In genomic region chr1:90913231-90913630, GRCm38 (mm10) we compare ENCODE assay signal across 28 mouse cellular contexts. TPM values are rescaled to one million over a fixed set of nuclear protein-coding genes. Genes with fewer than 3 reads are reported as not detected.
A peak's percentile ranks its signal among the peaks of the same experiment; 100 is the strongest.
DNase-seq lines count a peak whose midpoint lies in the region; ATAC-seq and TF ChIP-seq lines count a peak whose summit lies in the region.
"Had no signal": no experiment of that assay in that cellular context is flagged by ENCODE, and none has a peak within 500 bp of the region (broad histone marks: within the 10 kb centered on the region; RNA-seq: fewer than 3 reads in every experiment).

No protein-coding gene starts in this region.

- H3K4me3 ChIP-seq in hindbrain, postnatal 0 days (ENCODE audit: low read length): no peak overlapping the region
- H3K4me3 ChIP-seq in hindbrain, embryonic 11.5 days (ENCODE audit: low read depth, low read length): no peak overlapping the region
- no peak overlapping the region for H3K4me3 ChIP-seq in midbrain, postnatal 0 days (ENCODE audit: low read depth, low read length)
- no peak overlapping the region for H3K4me3 ChIP-seq in midbrain, embryonic 13.5 days (replicated peaks)
- H3K4me3 ChIP-seq: embryonic facial prominence, embryonic 10.5 days; embryonic facial prominence, embryonic 12.5 days; forebrain, embryonic 13.5 days; forebrain, embryonic 15.5 days had no signal

- H3K27ac ChIP-seq in hindbrain, postnatal 0 days: no peak overlapping the region
- H3K27ac ChIP-seq in hindbrain, embryonic 11.5 days (ENCODE audit: low read depth, low read length): no peak overlapping the region
- no peak overlapping the region for H3K27ac ChIP-seq in midbrain, postnatal 0 days (ENCODE audit: low read depth, low read length)
- H3K27ac ChIP-seq in midbrain, embryonic 13.5 days: no peak overlapping the region
- H3K27ac ChIP-seq: embryonic facial prominence, embryonic 10.5 days; embryonic facial prominence, embryonic 12.5 days; forebrain, embryonic 13.5 days; forebrain, embryonic 15.5 days had no signal

- ATAC-seq in hindbrain, postnatal 0 days: peak; percentile 21; the same call in 1 of the 2 replicates
- ATAC-seq in hindbrain, embryonic 11.5 days (ENCODE audit: low FRiP score): no peak
- ATAC-seq in midbrain, postnatal 0 days (ENCODE audit: low FRiP score): no peak
- no peak for ATAC-seq in midbrain, embryonic 13.5 days
- ATAC-seq: activated CD4-positive, CD25-positive, alpha-beta regulatory T cell, adult 4 months; CD4-positive, CD25-positive, alpha-beta regulatory T cell, adult 4 months; forebrain, embryonic 13.5 days; forebrain, embryonic 15.5 days; forebrain, postnatal 0 days; Patski had no signal

- H3K36me3 ChIP-seq in hindbrain, postnatal 0 days (ENCODE audit: insufficient read depth, low read length): no peaks in the 10 kb centered on the region
- no peaks in the 10 kb centered on the region for H3K36me3 ChIP-seq in hindbrain, embryonic 11.5 days (ENCODE audit: control insufficient read depth, insufficient read depth, low read length)
- H3K36me3 ChIP-seq in midbrain, postnatal 0 days (ENCODE audit: insufficient read depth, low read length): no peaks in the 10 kb centered on the region
- H3K36me3 ChIP-seq in midbrain, embryonic 13.5 days: no peaks in the 10 kb centered on the region
- H3K36me3 ChIP-seq: embryonic facial prominence, embryonic 10.5 days; embryonic facial prominence, embryonic 12.5 days; forebrain, embryonic 15.5 days; G1E had no signal

- 36% methylated on average over 6 of the region's 6 CpGs for WGBS in hindbrain, postnatal 0 days
- WGBS in hindbrain, embryonic 11.5 days: 80% methylated on average over 6 of the region's 6 CpGs
- 63% methylated on average over 6 of the region's 6 CpGs for WGBS in midbrain, postnatal 0 days
- WGBS in midbrain, embryonic 13.5 days: 73% methylated on average over 6 of the region's 6 CpGs

- no peak overlapping the region for H3K4me2 ChIP-seq in hindbrain, postnatal 0 days (ENCODE audit: low read depth, low read length)
- no peak overlapping the region for H3K4me2 ChIP-seq in hindbrain, embryonic 11.5 days (replicated peaks; ENCODE audit: low read depth, low read length)
- H3K4me2 ChIP-seq in midbrain, postnatal 0 days (ENCODE audit: low read depth, low read length, poor library complexity, severe bottlenecking): no peak overlapping the region
- no peak overlapping the region for H3K4me2 ChIP-seq in midbrain, embryonic 13.5 days (replicated peaks)
- H3K4me2 ChIP-seq: embryonic facial prominence, embryonic 12.5 days; forebrain, embryonic 13.5 days; forebrain, embryonic 15.5 days had no signal

- H3K9me3 ChIP-seq in hindbrain, postnatal 0 days (ENCODE audit: low read length): no peaks in the 10 kb centered on the region
- no peaks in the 10 kb centered on the region for H3K9me3 ChIP-seq in hindbrain, embryonic 11.5 days (ENCODE audit: control insufficient read depth, low read length)
- no peaks in the 10 kb centered on the region for H3K9me3 ChIP-seq in midbrain, postnatal 0 days (ENCODE audit: low read length)
- H3K9me3 ChIP-seq in midbrain, embryonic 13.5 days: no peaks in the 10 kb centered on the region
- H3K9me3 ChIP-seq: embryonic facial prominence, embryonic 10.5 days; embryonic facial prominence, embryonic 12.5 days; forebrain, embryonic 13.5 days; forebrain, embryonic 15.5 days had no signal

- no peak overlapping the region for H3K9ac ChIP-seq in hindbrain, postnatal 0 days (replicated peaks; ENCODE audit: low read length)
- H3K9ac ChIP-seq in hindbrain, embryonic 11.5 days (ENCODE audit: low read depth, low read length): no peak overlapping the region
- no peak overlapping the region for H3K9ac ChIP-seq in midbrain, postnatal 0 days (replicated peaks; ENCODE audit: low read length, poor library complexity, severe bottlenecking)
- H3K9ac ChIP-seq in midbrain, embryonic 13.5 days (replicated peaks): no peak overlapping the region
- H3K9ac ChIP-seq: embryonic facial prominence, embryonic 12.5 days; forebrain, embryonic 13.5 days; forebrain, embryonic 15.5 days; forebrain, postnatal 0 days had no signal

- no peak for TF ChIP-seq CTCF in hindbrain, postnatal 0 days (IDR thresholded peaks at IDR 0.05; ENCODE audit: low read depth)
- TF ChIP-seq CTCF in midbrain, postnatal 0 days (IDR thresholded peaks at IDR 0.05): no peak

- DNase-seq in cerebellum, postnatal 10 days: peak; percentile 53 to 72
- DNase-seq in cerebellum, postnatal 14 days: no peak
- peak; percentile 38 for DNase-seq in hindbrain, postnatal 0 days (ENCODE audit: low spot score)
- DNase-seq in hindbrain, embryonic 11.5 days (ENCODE audit: low spot score): no peak
- peak; percentile 44 for DNase-seq in midbrain, postnatal 0 days (ENCODE audit: low spot score)
- DNase-seq: adrenal gland, adult 8-10 months; adrenal gland, postnatal 14 days; adrenal gland, postnatal 36 days; B cell, adult 2 months; cerebellum, adult 11-12 months; cerebellum, adult 2 months; cerebellum, adult 9-10 months; cerebellum, postnatal 25 days; forebrain, postnatal 0 days had no signal

- H3K27me3 ChIP-seq in hindbrain, postnatal 0 days (ENCODE audit: insufficient read depth, low read length): no peaks in the 10 kb centered on the region
- H3K27me3 ChIP-seq in hindbrain, embryonic 11.5 days (ENCODE audit: control insufficient read depth, insufficient read depth, low read length): no peaks in the 10 kb centered on the region
- 0 out of 2 replicates have a peak, but pooled peaks cover 9% of the 10 kb centered on the region for H3K27me3 ChIP-seq in midbrain, postnatal 0 days (ENCODE audit: insufficient read depth, low read length)
- H3K27me3 ChIP-seq in midbrain, embryonic 13.5 days: peaks cover 19% of the 10 kb centered on the region; the same call in 1 of the 2 replicates
- H3K27me3 ChIP-seq: Patski had no signal

- H3K4me1 ChIP-seq in hindbrain, postnatal 0 days (ENCODE audit: insufficient read depth, low read length): peaks cover 13% of the 10 kb centered on the region
- no peaks in the 10 kb centered on the region for H3K4me1 ChIP-seq in hindbrain, embryonic 11.5 days (replicated peaks; ENCODE audit: control insufficient read depth, insufficient read depth, low read length)
- no peaks in the 10 kb centered on the region for H3K4me1 ChIP-seq in midbrain, postnatal 0 days (ENCODE audit: insufficient read depth, low read length)
- peaks cover 8% of the 10 kb centered on the region for H3K4me1 ChIP-seq in midbrain, embryonic 13.5 days (replicated peaks)

RNA-seq across cellular contexts. Expression of gene Mlph, which starts 1.7 kb away (rescaled TPM):
- total RNA-seq in hindbrain, postnatal 0 days (2014; rRNA removed): 0.63 and 0.72 TPM in 2 replicates
- 0.19 and 0.51 TPM in 2 replicates for polyA plus RNA-seq in hindbrain, postnatal 0 days (2015; fragmentation: Nextera tagmentation; extraction: Ambion mirVana)
- polyA plus RNA-seq in hindbrain, embryonic 11.5 days (2014; fragmentation: Nextera tagmentation; extraction: Ambion mirVana): 0.03 TPM in 1 of 2 replicates, not detected in the other
- total RNA-seq in midbrain, postnatal 0 days (2014; rRNA removed): 0.27 TPM in 1 of 2 replicates, not detected in the other
- 0.35 and 0.39 TPM in 2 replicates for polyA plus RNA-seq in midbrain, postnatal 0 days (2015; fragmentation: Nextera tagmentation; extraction: Ambion mirVana)
- polyA plus RNA-seq in midbrain, embryonic 13.5 days (2015; fragmentation: Nextera tagmentation; extraction: Ambion mirVana): 0.06 and 0.13 TPM in 2 replicates
- total RNA-seq: CH12.LX, G1E had no signal
- polyA plus RNA-seq: activated CD4-positive, CD25-positive, alpha-beta regulatory T cell, adult 4 months; CD4-positive, CD25-positive, alpha-beta regulatory T cell, adult 4 months; G1E had no signal

RNA-seq across cellular contexts. Expression of gene Prlh, which starts 39.7 kb away (rescaled TPM):
- not detected in 2 replicates for total RNA-seq in hindbrain, postnatal 0 days (2014; rRNA removed)
- polyA plus RNA-seq in hindbrain, postnatal 0 days (2015; fragmentation: Nextera tagmentation; extraction: Ambion mirVana): 1.5 and 1.8 TPM in 2 replicates
- polyA plus RNA-seq in hindbrain, embryonic 11.5 days (2014; fragmentation: Nextera tagmentation; extraction: Ambion mirVana): not detected in 2 replicates
- not detected in 2 replicates for total RNA-seq in midbrain, postnatal 0 days (2014; rRNA removed)
- not detected in 2 replicates for polyA plus RNA-seq in midbrain, postnatal 0 days (2015; fragmentation: Nextera tagmentation; extraction: Ambion mirVana)
- not detected in 2 replicates for polyA plus RNA-seq in midbrain, embryonic 13.5 days (2015; fragmentation: Nextera tagmentation; extraction: Ambion mirVana)
- total RNA-seq: adrenal gland, adult 18-20 months; adrenal gland, adult 8-10 months; adrenal gland, postnatal 14 days; adrenal gland, postnatal 36 days; CH12.LX; forebrain, postnatal 0 days; G1E had no signal
- polyA plus RNA-seq: activated CD4-positive, CD25-positive, alpha-beta regulatory T cell, adult 4 months; CD4-positive, CD25-positive, alpha-beta regulatory T cell, adult 4 months; cortical plate, adult 2 months; embryonic facial prominence, embryonic 10.5 days; embryonic facial prominence, embryonic 12.5 days; embryonic facial prominence, embryonic 14.5 days; forebrain, embryonic 11.5 days; forebrain, embryonic 13.5 days; forebrain, embryonic 15.5 days; forebrain, postnatal 0 days; G1E; Patski had no signal

RNA-seq across cellular contexts. Expression of gene Rab17, which starts 56.2 kb away (rescaled TPM):
- not detected in 2 replicates for total RNA-seq in hindbrain, postnatal 0 days (2014; rRNA removed)
- 0.19 TPM in 1 of 2 replicates, not detected in the other for polyA plus RNA-seq in hindbrain, postnatal 0 days (2015; fragmentation: Nextera tagmentation; extraction: Ambion mirVana)
- 0.33 TPM in 1 of 2 replicates, not detected in the other for polyA plus RNA-seq in hindbrain, embryonic 11.5 days (2014; fragmentation: Nextera tagmentation; extraction: Ambion mirVana)
- not detected in 2 replicates for total RNA-seq in midbrain, postnatal 0 days (2014; rRNA removed)
- polyA plus RNA-seq in midbrain, postnatal 0 days (2015; fragmentation: Nextera tagmentation; extraction: Ambion mirVana): 0.26 and 0.37 TPM in 2 replicates
- polyA plus RNA-seq in midbrain, embryonic 13.5 days (2015; fragmentation: Nextera tagmentation; extraction: Ambion mirVana): 0.23 TPM in 1 of 2 replicates, not detected in the other
- total RNA-seq: adrenal gland, adult 18-20 months; adrenal gland, adult 8-10 months; adrenal gland, postnatal 36 days had no signal
- polyA plus RNA-seq: activated CD4-positive, CD25-positive, alpha-beta regulatory T cell, adult 4 months; CD4-positive, CD25-positive, alpha-beta regulatory T cell, adult 4 months; cerebellum, adult 2 months; forebrain, embryonic 11.5 days; forebrain, embryonic 13.5 days; forebrain, postnatal 0 days; G1E had no signal

Comparison
In these comparisons a context has a peak if more than half of its experiments do, and no peak if none do; other contexts are left out.
1. DNase-seq: peak in cerebellum, postnatal 10 days (2 of 2), hindbrain, postnatal 0 days (single experiment) and midbrain, postnatal 0 days (single experiment); none in cerebellum, postnatal 14 days (0 of 2) and hindbrain, embryonic 11.5 days (single experiment).